Mouse (Mus musculus): Measurements from ENCODE around the gene Asic2. TPM values are rescaled to one million over a fixed set of nuclear protein-coding genes. Genes with fewer than 3 reads are reported as not detected.
"Not testable (repeated sequence)": the region's sequence is repeated elsewhere in the genome, so short reads cannot be mapped to it uniquely, and the experiment has no call there.

Asic2 gene
- polyA plus RNA-seq, 1 experiment from 2014 or later, result 8.7 TPM

- WGBS, result 76% methylated on average over 2 of the region's 2 CpGs
- ATAC-seq (ENCODE audit: low FRiP score, low TSS enrichment), result no peak
These were observed 704.5 kb downstream of the Asic2 start for GRCm38 (mm10) chr11:81263757-81264156.

GRCm38 (mm10) chr11:81263193-81263592 lies 705.1 kb downstream of the Asic2 start:
- 86% methylated on average over 1 of the region's 1 CpGs for WGBS
- no peaks in the 10 kb centered on the region for H3K4me1 ChIP-seq (ENCODE audit: control insufficient read depth, insufficient read depth, low read length)
- H3K4me3 ChIP-seq (replicated peaks; ENCODE audit: low read depth, low read length), result no peak overlapping the region
- H3K9me3 ChIP-seq (ENCODE audit: control insufficient read depth, low read length), result no peaks in the 10 kb centered on the region; the same call in 1 of the 2 replicates
- H3K4me2 ChIP-seq (ENCODE audit: low read length), result no peak overlapping the region
- H3K36me3 ChIP-seq (ENCODE audit: control insufficient read depth, insufficient read depth, low read length), result no peaks in the 10 kb centered on the region
- no peak overlapping the region for H3K9ac ChIP-seq (replicated peaks; ENCODE audit: low read length)
- ATAC-seq (ENCODE audit: low FRiP score, low TSS enrichment) (no peak), DNase-seq (no peak)
- H3K27ac ChIP-seq (replicated peaks; ENCODE audit: low read depth, low read length), result no peak overlapping the region
- no peaks in the 10 kb centered on the region for H3K27me3 ChIP-seq (ENCODE audit: control insufficient read depth, insufficient read depth, low read length)

More at GRCm38 (mm10) chr11:81263757-81264156, 704.5 kb downstream of the Asic2 start:
- Histone ChIP-seq H3K27ac (replicated peaks; ENCODE audit: low read depth, low read length) (no peak overlapping the region), H3K4me3 (replicated peaks; ENCODE audit: low read depth, low read length) (no peak overlapping the region), H3K9ac (replicated peaks; ENCODE audit: low read length) (no peak overlapping the region), H3K4me1 (ENCODE audit: control insufficient read depth, insufficient read depth, low read length) (no peaks in the 10 kb centered on the region), H3K9me3 (ENCODE audit: control insufficient read depth, low read length) (no peaks in the 10 kb centered on the region; the same call in 1 of the 2 replicates), H3K4me2 (ENCODE audit: low read length) (no peak overlapping the region), H3K27me3 (ENCODE audit: control insufficient read depth, insufficient read depth, low read length) (no peaks in the 10 kb centered on the region), H3K36me3 (ENCODE audit: control insufficient read depth, insufficient read depth, low read length) (no peaks in the 10 kb centered on the region)
- no peak for DNase-seq

DNA sequence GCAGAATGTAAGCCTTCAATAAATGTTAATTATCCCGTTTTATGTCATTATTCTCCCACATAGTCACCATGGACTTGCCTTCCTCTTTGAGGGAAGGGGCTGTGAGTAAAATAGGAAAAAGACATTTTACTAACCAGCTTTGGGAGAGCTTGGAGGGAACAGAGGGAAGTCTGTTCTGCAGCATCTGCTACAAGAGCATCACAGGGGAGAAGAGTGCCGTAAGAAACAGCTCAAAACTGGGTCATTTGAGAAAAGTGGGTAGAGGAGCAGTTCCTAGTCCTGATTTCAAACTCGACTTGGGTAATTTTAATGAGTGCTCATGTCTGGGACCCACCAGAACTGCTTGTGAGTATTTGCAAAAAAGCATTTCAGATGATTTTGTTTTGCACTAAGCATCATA lies 707.0 kb downstream of the Asic2 start:
- H3K4me3 ChIP-seq (replicated peaks; ENCODE audit: low read depth, low read length), result no peak overlapping the region
- ATAC-seq (ENCODE audit: low FRiP score, low TSS enrichment) (no peak), DNase-seq (no peak)
- H3K27ac ChIP-seq (replicated peaks; ENCODE audit: low read depth, low read length), result no peak overlapping the region
- H3K9me3 ChIP-seq (ENCODE audit: control insufficient read depth, low read length), result no peaks in the 10 kb centered on the region; the same call in 1 of the 2 replicates
- no peaks in the 10 kb centered on the region for H3K36me3 ChIP-seq (ENCODE audit: control insufficient read depth, insufficient read depth, low read length)
- no peak overlapping the region for H3K4me2 ChIP-seq (ENCODE audit: low read length)
- H3K9ac ChIP-seq (replicated peaks; ENCODE audit: low read length), result no peak overlapping the region
- H3K27me3 ChIP-seq (ENCODE audit: control insufficient read depth, insufficient read depth, low read length), result no peaks in the 10 kb centered on the region
- WGBS, result 86% methylated on average over 3 of the region's 3 CpGs
- no peaks in the 10 kb centered on the region for H3K4me1 ChIP-seq (ENCODE audit: control insufficient read depth, insufficient read depth, low read length)

- H3K27me3 ChIP-seq (ENCODE audit: control insufficient read depth, insufficient read depth, low read length); H3K4me2 ChIP-seq (ENCODE audit: low read length); DNase-seq; ATAC-seq (ENCODE audit: low FRiP score, low TSS enrichment); H3K27ac ChIP-seq (replicated peaks; ENCODE audit: low read depth, low read length); H3K4me1 ChIP-seq (ENCODE audit: control insufficient read depth, insufficient read depth, low read length); H3K4me3 ChIP-seq (replicated peaks; ENCODE audit: low read depth, low read length); H3K9me3 ChIP-seq (ENCODE audit: control insufficient read depth, low read length); H3K36me3 ChIP-seq (ENCODE audit: control insufficient read depth, insufficient read depth, low read length); H3K9ac ChIP-seq (replicated peaks; ENCODE audit: low read length): not testable (repeated sequence)
- whole genome bisulfite sequencing, result 96% methylated on average over 18 of the region's 18 CpGs
These were observed 727.1 kb downstream of the Asic2 start for GRCm38 (mm10) chr11:81241183-81241582.

DNA sequence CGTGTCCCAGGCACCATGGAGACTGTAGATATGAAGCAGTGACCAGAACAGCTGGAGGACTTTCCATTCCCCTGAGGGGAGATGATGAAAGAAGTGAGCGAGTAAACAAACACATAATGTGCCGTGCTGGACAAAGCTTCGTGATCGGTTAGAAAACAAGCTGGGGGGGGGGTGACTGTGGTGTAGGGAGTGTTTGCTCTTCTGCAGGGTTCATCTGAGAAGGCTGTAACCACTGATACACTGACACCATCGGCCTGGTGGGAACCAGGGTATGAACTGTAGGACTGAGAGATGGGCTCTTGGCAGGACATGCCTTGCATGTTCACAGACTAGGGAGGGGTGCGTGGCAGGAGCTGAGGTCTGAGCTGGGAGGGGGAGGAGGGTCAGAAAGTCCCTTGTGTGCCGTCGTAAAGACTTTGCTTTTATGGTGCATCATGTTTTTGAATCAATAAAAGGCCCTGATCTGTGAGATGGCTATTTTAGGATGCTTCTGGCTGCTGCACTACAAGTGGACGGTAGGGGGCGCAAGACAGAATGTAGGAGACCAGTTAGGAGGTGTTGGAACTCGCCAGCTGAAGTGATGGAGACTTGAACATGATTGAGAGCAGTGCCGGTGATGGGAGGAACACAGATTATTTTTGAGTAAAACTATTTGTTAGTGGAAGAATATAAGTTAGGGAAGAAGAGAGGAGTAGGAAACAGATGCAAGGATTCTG lies 728.1 kb downstream of the Asic2 start:
- Histone ChIP-seq H3K4me1 (ENCODE audit: control insufficient read depth, insufficient read depth, low read length) (no peaks in the 10 kb centered on the region), H3K4me2 (ENCODE audit: low read length) (no peak overlapping the region), H3K9ac (replicated peaks; ENCODE audit: low read length) (no peak overlapping the region), H3K4me3 (replicated peaks; ENCODE audit: low read depth, low read length) (no peak overlapping the region), H3K27me3 (ENCODE audit: control insufficient read depth, insufficient read depth, low read length) (no peaks in the 10 kb centered on the region), H3K27ac (replicated peaks; ENCODE audit: low read depth, low read length) (no peak overlapping the region), H3K36me3 (ENCODE audit: control insufficient read depth, insufficient read depth, low read length) (no peaks in the 10 kb centered on the region), H3K9me3 (ENCODE audit: control insufficient read depth, low read length) (no peaks in the 10 kb centered on the region)
- no peak for ATAC-seq (ENCODE audit: low FRiP score, low TSS enrichment)
- WGBS, result 62% methylated on average over 13 of the region's 13 CpGs
- peak; percentile 45 for DNase-seq

GRCm38 (mm10) chr11:81239091-81239490 lies 729.2 kb downstream of the Asic2 start:
- H3K4me2 ChIP-seq (ENCODE audit: low read length), result no peak overlapping the region
- ATAC-seq (ENCODE audit: low FRiP score, low TSS enrichment) (no peak), DNase-seq (no peak)
- H3K36me3 ChIP-seq (ENCODE audit: control insufficient read depth, insufficient read depth, low read length), result no peaks in the 10 kb centered on the region
- H3K9me3 ChIP-seq (ENCODE audit: control insufficient read depth, low read length), result no peaks in the 10 kb centered on the region
- no peak overlapping the region for H3K27ac ChIP-seq (replicated peaks; ENCODE audit: low read depth, low read length)
- H3K9ac ChIP-seq (replicated peaks; ENCODE audit: low read length), result no peak overlapping the region
- no peaks in the 10 kb centered on the region for H3K27me3 ChIP-seq (ENCODE audit: control insufficient read depth, insufficient read depth, low read length)
- no peaks in the 10 kb centered on the region for H3K4me1 ChIP-seq (ENCODE audit: control insufficient read depth, insufficient read depth, low read length)
- WGBS, result 88% methylated on average over 2 of the region's 2 CpGs
- H3K4me3 ChIP-seq (replicated peaks; ENCODE audit: low read depth, low read length), result no peak overlapping the region

DNA sequence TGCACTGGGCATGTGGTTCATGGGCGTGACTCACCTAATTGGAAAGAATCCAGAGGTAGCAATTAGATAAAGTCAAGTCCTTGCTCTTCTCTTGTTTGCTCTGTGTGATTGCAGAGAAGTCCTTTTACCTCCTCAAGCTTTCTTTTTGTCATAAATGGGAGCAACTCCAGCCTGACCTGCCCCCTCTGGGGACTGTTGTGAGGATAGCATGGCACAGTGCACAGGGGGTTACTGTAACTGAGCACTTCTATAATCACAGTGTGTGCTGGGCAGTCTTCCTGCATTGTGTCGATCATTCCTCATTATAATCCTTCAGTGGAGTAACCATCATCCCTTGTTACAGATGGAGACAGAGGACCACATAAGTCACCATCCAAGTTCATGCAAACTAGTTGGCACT lies 732.2 kb downstream of the Asic2 start:
- Histone ChIP-seq H3K4me1 (ENCODE audit: control insufficient read depth, insufficient read depth, low read length) (no peaks in the 10 kb centered on the region), H3K4me3 (replicated peaks; ENCODE audit: low read depth, low read length) (no peak overlapping the region), H3K4me2 (ENCODE audit: low read length) (no peak overlapping the region), H3K36me3 (ENCODE audit: control insufficient read depth, insufficient read depth, low read length) (no peaks in the 10 kb centered on the region), H3K27me3 (ENCODE audit: control insufficient read depth, insufficient read depth, low read length) (no peaks in the 10 kb centered on the region), H3K9me3 (ENCODE audit: control insufficient read depth, low read length) (no peaks in the 10 kb centered on the region), H3K9ac (replicated peaks; ENCODE audit: low read length) (no peak overlapping the region), H3K27ac (replicated peaks; ENCODE audit: low read depth, low read length) (no peak overlapping the region)
- DNase-seq (no peak), ATAC-seq (ENCODE audit: low FRiP score, low TSS enrichment) (no peak)
- 88% methylated on average over 2 of the region's 2 CpGs for WGBS

- Histone ChIP-seq H3K9ac (replicated peaks; ENCODE audit: low read length) (no peak overlapping the region), H3K9me3 (ENCODE audit: control insufficient read depth, low read length) (no peaks in the 10 kb centered on the region), H3K27ac (replicated peaks; ENCODE audit: low read depth, low read length) (no peak overlapping the region), H3K4me1 (ENCODE audit: control insufficient read depth, insufficient read depth, low read length) (no peaks in the 10 kb centered on the region), H3K4me3 (replicated peaks; ENCODE audit: low read depth, low read length) (no peak overlapping the region), H3K4me2 (ENCODE audit: low read length) (no peak overlapping the region), H3K36me3 (ENCODE audit: control insufficient read depth, insufficient read depth, low read length) (no peaks in the 10 kb centered on the region), H3K27me3 (ENCODE audit: control insufficient read depth, insufficient read depth, low read length) (no peaks in the 10 kb centered on the region)
- 90% methylated on average over 9 of the region's 9 CpGs for WGBS
- DNase-seq (no peak), ATAC-seq (ENCODE audit: low FRiP score, low TSS enrichment) (no peak)
These were observed 744.9 kb downstream of the Asic2 start for GRCm38 (mm10) chr11:81223361-81223760.

DNA sequence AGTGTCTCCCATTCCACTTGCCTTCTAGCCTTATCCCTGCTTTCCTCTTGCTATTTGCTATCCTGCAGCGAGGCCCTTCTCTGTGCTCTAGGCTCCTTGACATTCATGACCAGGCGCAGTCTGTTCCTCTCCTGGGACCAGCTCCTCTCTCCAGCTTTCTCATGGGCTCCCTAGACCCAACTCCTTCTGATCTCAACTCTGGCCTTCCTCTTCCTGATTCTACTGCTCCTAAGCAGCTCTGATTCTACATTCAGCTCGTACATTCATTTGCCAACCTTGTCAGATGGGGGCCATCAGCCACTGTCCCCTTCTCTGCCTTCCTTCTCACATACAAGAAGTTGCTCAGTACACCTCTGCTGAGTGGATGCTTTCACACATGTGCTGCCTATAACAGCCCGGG lies 747.5 kb downstream of the Asic2 start:
- no peak for ATAC-seq (ENCODE audit: low FRiP score, low TSS enrichment)

More for the DNA sequence above, 747.5 kb downstream of the Asic2 start:
- Histone ChIP-seq H3K27me3 (ENCODE audit: control insufficient read depth, insufficient read depth, low read length) (no peaks in the 10 kb centered on the region), H3K9ac (replicated peaks; ENCODE audit: low read length) (no peak overlapping the region), H3K27ac (replicated peaks; ENCODE audit: low read depth, low read length) (no peak overlapping the region), H3K4me1 (ENCODE audit: control insufficient read depth, insufficient read depth, low read length) (no peaks in the 10 kb centered on the region), H3K9me3 (ENCODE audit: control insufficient read depth, low read length) (no peaks in the 10 kb centered on the region), H3K36me3 (ENCODE audit: control insufficient read depth, insufficient read depth, low read length) (no peaks in the 10 kb centered on the region), H3K4me3 (replicated peaks; ENCODE audit: low read depth, low read length) (no peak overlapping the region), H3K4me2 (ENCODE audit: low read length) (no peak overlapping the region)
- DNase-seq, result no peak
- 91% methylated on average over 4 of the region's 4 CpGs for WGBS
